Mouse (Mus musculus) kidney, embryonic 14.5 days (tissue): ENCODE measurements around the gene Cryba4. TPM values are rescaled to one million over a fixed set of nuclear protein-coding genes. Genes with fewer than 3 reads are reported as not detected.

Experiments
- ATAC-seq: fragments of 200-750 bp; cut with Nextera tagmentation; 2 replicates; pipeline ENCODE4 v1.8.0; 2017; ENCODE audit warnings: moderate number of reproducible peaks, mild to moderate bottlenecking, moderate TSS enrichment, moderate library complexity; ENCODE audit not compliant: low FRiP score, low TSS enrichment
- H3K27ac ChIP-seq: fragments of 300-500 bp; sonication (generic); 2 replicates; pipeline ENCODE4 v1.5.1; 2014; ENCODE audit warnings: low read depth, mild to moderate bottlenecking, low read length, moderate library complexity, mixed read lengths
- H3K27me3 ChIP-seq: fragments of 300-500 bp; sonication (generic); 2 replicates; pipeline ENCODE4 v1.6.1; 2014; ENCODE audit warnings: mild to moderate bottlenecking, low read length; ENCODE audit not compliant: control insufficient read depth, insufficient read depth
- H3K36me3 ChIP-seq: fragments of 300-500 bp; sonication (generic); 2 replicates; pipeline ENCODE4 v1.6.1; 2014; ENCODE audit warnings: low read length, mixed read lengths; ENCODE audit not compliant: control insufficient read depth, insufficient read depth
- H3K4me1 ChIP-seq: fragments of 300-500 bp; sonication (generic); 2 replicates; pipeline ENCODE4 v1.6.1; 2014; ENCODE audit warnings: low read length, mixed read lengths; ENCODE audit not compliant: control insufficient read depth, insufficient read depth
- H3K4me2 ChIP-seq: fragments of 300-500 bp; sonication (generic); replicated peaks from 2 replicates; pipeline ENCODE4 v1.6.1; 2014; ENCODE audit warnings: low read depth, mild to moderate bottlenecking, low read length
- H3K4me3 ChIP-seq: fragments of 300-500 bp; sonication (generic); 2 replicates; pipeline ENCODE4 v1.5.1; 2014; ENCODE audit warnings: mild to moderate bottlenecking, low read length
- H3K9ac ChIP-seq: fragments of 300-500 bp; sonication (generic); 2 replicates; pipeline ENCODE4 v1.6.1; 2014; ENCODE audit warnings: low read depth, mild to moderate bottlenecking, low read length, moderate library complexity
- H3K9me3 ChIP-seq: fragments of 300-500 bp; sonication (generic); 2 replicates; pipeline ENCODE4 v1.6.1; 2016; ENCODE audit warnings: low read length; ENCODE audit not compliant: control insufficient read depth
- WGBS: fragments of 180-500 bp; shearing (Covaris S2); extraction: QIAGEN DNeasy Blood & Tissue Kit; methylation state at CpG from one replicate; pipeline ENCODE4 v1.1.7; 2014; 5-methylcytosine and 5-hydroxymethylcytosine counted together
- polyA plus RNA-seq: library from polyadenylated mRNA; unstranded; fragments of >200 nt; fragmentation: Nextera tagmentation; extraction: Ambion mirVana; gene quantifications from 2 replicates; pipeline ENCODE4 v1.2.1, GENCODE M21; 2014

Gene Cryba4
- polyA plus RNA-seq, 1 experiment from 2014 or later, result 0.83 TPM

DNA sequence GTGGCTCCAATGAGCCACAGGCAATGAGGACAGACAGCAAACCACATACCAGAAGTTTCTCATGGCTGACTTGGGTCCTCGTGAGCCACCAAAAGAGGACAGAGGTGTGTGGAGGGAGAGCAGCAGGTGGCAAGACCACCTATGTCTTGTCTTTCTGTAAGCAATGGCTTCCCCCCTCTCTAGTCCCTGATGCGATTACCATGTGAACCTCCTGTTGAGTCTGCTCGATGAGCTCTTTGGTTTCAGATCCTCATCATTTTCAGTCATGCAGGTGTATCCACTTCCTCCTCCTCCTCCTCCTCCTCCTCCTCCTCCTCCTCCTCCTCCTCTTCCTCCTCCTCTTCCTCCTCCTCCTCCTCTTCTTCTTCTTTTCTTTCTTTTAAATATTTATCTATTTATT, 8.5 kb upstream of the Cryba4 start:
- Histone ChIP-seq H3K4me1 (peaks cover 13% of the 10 kb centered on the region), H3K27ac (no peak overlapping the region), H3K27me3 (no peaks in the 10 kb centered on the region), H3K9me3 (no peaks in the 10 kb centered on the region), H3K4me2 (no peak overlapping the region), H3K36me3 (no peaks in the 10 kb centered on the region), H3K9ac (no peak overlapping the region), H3K4me3 (no peak overlapping the region)
- ATAC-seq, result no peak
- WGBS, result 89% methylated on average over 3 of the region's 3 CpGs

DNA sequence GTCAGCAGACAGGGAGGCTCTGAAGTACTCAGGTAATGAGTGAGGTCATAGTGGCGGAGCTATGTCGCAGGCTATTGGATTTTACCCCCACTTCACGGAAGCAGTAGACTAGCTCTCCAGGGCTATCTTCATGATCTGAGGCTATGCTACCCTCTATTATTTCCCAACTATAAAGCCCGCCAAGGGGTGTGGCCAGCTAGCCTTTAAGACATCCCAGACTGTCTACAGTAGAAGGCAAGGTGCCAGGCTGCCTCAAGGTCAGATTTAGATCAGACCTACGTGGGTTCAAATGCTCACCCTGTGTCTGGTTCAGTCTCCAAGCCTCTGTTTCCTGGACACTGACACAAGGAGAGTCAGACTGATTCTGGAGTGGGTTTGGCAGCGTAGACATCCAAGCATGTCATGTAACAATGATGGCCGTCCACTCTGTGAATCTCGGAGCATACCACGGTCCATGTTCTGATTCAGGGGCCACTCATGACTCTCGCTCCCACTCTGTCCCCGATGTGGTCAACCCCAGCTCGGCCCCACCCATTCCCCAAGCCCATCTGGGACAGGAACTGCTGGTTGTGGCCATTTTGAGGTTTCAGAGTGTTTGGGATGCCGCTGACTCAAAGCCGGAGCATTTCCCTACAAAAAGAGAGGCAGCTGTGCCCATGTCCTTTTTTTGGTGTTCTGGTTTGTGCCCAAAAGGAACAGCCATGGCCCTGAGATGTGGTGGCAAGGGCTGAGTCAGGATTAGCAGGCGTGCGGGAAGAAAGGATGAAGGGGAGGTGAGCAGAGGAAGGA, 7.7 kb upstream of the Cryba4 start:
- Histone ChIP-seq H3K4me1 (peaks cover 11% of the 10 kb centered on the region; the same call in 1 of the 2 replicates), H3K4me3 (no peak overlapping the region), H3K27me3 (no peaks in the 10 kb centered on the region), H3K4me2 (no peak overlapping the region), H3K27ac (no peak overlapping the region), H3K9ac (no peak overlapping the region), H3K9me3 (no peaks in the 10 kb centered on the region), H3K36me3 (no peaks in the 10 kb centered on the region)
- ATAC-seq, result no peak
- 82% methylated on average over 16 of the region's 16 CpGs for WGBS

DNA sequence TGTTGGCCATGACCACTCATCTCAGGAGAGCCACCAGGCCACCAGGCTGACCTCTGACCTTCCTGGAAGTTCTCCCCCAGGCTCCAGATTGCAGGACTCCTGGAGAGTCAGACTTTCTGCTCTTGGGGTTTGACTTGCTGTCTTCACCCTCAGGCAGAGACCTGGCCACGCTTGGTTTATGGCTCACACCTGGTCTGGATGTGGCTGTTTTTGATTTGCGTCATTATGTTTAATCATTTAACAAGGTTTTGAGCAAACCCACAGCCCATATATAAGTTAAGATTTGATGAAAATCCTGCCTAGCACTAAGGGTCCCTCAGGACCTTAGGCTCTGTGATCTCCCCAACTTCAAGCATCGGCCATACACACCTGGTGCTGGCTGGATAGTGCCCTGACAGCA, 5.6 kb upstream of the Cryba4 start:
- no peaks in the 10 kb centered on the region for H3K36me3 ChIP-seq
- H3K4me2 ChIP-seq, result no peak overlapping the region
- no peak overlapping the region for H3K27ac ChIP-seq
- H3K4me1 ChIP-seq, result peaks cover 14% of the 10 kb centered on the region; the same call in 1 of the 2 replicates
- no peak overlapping the region for H3K9ac ChIP-seq
- H3K4me3 ChIP-seq, result no peak overlapping the region
- no peak for ATAC-seq
- WGBS, result 64% methylated on average over 3 of the region's 3 CpGs
- H3K27me3 ChIP-seq, result no peaks in the 10 kb centered on the region
- no peaks in the 10 kb centered on the region for H3K9me3 ChIP-seq

DNA sequence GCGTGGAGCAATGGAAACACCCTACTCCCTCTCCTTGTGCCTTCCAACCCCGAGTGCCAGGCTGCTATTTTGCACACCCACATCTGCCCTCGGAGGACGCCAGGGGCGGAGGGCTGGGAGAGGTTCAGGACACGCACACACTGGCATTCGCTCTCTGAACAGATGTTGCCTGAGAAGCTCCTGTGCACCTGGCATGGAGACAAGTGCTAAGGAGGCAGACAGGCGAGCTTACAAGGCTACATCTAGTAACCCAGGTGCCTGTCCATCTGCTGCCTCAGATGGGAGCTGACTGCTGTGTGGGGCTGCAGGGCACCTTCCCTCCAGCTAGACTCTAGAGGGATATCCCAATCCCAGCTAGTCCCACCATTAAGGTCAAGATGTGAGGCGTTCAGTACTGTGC, 4.1 kb upstream of the Cryba4 start:
- WGBS, result 75% methylated on average over 9 of the region's 9 CpGs
- Histone ChIP-seq H3K9me3 (no peaks in the 10 kb centered on the region), H3K4me1 (peaks cover 14% of the 10 kb centered on the region; the same call in 1 of the 2 replicates), H3K4me2 (no peak overlapping the region), H3K36me3 (no peaks in the 10 kb centered on the region), H3K27me3 (no peaks in the 10 kb centered on the region), H3K4me3 (no peak overlapping the region), H3K9ac (no peak overlapping the region), H3K27ac (no peak overlapping the region)
- ATAC-seq, result no peak

DNA sequence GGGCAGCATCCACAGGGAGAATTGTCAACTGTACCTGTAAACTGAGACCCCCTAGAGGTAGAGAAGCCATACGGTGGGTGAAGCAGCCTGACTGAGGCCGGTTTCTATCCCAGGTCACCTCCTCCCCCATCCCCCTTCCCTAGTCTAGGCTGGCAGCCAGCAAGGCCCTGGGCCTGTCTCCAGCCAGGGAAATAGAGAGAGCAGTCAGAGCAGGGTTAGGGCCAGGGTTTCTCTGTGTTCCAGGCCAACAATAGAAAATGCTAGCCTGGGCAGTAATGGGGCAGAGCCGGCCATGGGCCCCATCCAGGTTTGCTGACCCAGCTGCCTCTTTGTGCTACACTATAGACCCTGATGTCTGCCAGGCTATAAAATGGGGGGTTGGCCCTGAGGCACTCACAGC, 3.1 kb upstream of the Cryba4 start, which contains the start of gene Crybb1:
TSS of gene Crybb1 (plus strand) at position 390 of the 400 bp plus-strand sequence.
- 45% methylated on average over 3 of the region's 3 CpGs for WGBS
- Histone ChIP-seq H3K27me3 (no peaks in the 10 kb centered on the region), H3K4me3 (no peak within 1 kb of the TSS), H3K4me1 (peaks cover 14% of the 10 kb centered on the region; the same call in 1 of the 2 replicates), H3K36me3 (no peaks in the 10 kb centered on the region), H3K9me3 (no peaks in the 10 kb centered on the region), H3K27ac (no peak within 1 kb of the TSS), H3K4me2 (no peak within 1 kb of the TSS), H3K9ac (no peak within 1 kb of the TSS)
- no peak for ATAC-seq

DNA sequence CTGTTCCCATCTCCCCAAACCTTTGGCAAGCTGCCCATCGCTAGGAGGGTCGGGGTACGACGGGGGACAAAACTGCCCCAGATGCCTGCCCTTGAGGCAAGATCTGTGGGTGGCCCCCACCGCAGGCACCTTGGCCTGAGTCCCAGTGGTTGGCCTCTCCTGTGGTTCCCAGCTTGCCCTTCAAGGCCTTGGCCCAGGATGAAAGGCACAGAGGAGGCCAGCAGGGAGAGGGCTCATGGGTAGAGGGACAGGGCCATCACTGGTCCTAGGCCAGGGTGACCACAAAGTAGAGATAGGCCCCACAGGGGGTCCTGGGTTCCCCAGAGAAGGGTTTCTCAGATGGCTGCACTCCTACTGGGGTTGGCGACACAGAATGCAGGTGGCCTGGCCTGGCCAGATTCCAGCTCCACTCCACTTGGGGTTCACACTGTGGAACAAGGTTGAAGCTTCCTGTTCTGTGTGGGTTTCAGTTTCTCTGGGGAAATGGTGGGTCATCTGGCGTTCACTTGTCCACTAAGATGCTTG, 2.0 kb upstream of the Cryba4 start:
- Histone ChIP-seq H3K4me3 (no peak overlapping the region), H3K9me3 (no peaks in the 10 kb centered on the region), H3K27ac (no peak overlapping the region), H3K4me2 (no peak overlapping the region), H3K9ac (no peak overlapping the region), H3K36me3 (no peaks in the 10 kb centered on the region), H3K27me3 (no peaks in the 10 kb centered on the region), H3K4me1 (peaks cover 14% of the 10 kb centered on the region; the same call in 1 of the 2 replicates)
- ATAC-seq, result no peak
- WGBS, result 84% methylated on average over 7 of the region's 7 CpGs

DNA sequence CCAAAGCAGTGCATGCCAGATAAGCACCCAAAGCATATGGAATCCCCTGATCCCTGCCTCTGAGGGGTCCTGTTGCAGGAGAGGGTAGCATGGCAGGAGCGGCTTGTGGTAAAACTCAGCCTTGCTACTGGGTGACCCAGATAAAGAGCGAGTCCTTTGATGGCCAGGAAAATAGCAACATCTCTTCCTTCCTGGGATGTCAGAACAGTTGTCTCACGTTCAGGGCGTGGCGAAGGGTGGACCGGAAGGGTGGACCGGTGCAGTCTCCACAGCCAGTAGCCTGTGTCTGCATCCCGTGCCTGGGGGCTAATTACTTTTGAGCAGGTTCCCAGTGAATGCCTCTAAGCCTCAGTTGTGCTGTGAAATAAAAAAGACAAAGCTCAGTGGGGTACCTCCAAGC, 851 bp upstream of the Cryba4 start:
- Histone ChIP-seq H3K9me3 (no peaks in the 10 kb centered on the region), H3K27ac (no peak overlapping the region), H3K36me3 (no peaks in the 10 kb centered on the region), H3K4me2 (no peak overlapping the region), H3K27me3 (no peaks in the 10 kb centered on the region), H3K4me3 (no peak overlapping the region), H3K9ac (no peak overlapping the region), H3K4me1 (peaks cover 14% of the 10 kb centered on the region; the same call in 1 of the 2 replicates)
- 30% methylated on average over 8 of the region's 8 CpGs for WGBS
- no peak for ATAC-seq

GRCm38 (mm10) chr5:112249106-112249505, 3.2 kb downstream of the Cryba4 start:
- no peaks in the 10 kb centered on the region for H3K27me3 ChIP-seq
- no peak overlapping the region for H3K27ac ChIP-seq
- no peak overlapping the region for H3K4me2 ChIP-seq
- ATAC-seq, result no peak
- H3K4me1 ChIP-seq, result 0 out of 2 replicates have a peak, but pooled peaks cover under 1% of the 10 kb centered on the region
- WGBS, result 78% methylated on average over 11 of the region's 11 CpGs
- H3K9me3 ChIP-seq, result no peaks in the 10 kb centered on the region
- H3K9ac ChIP-seq, result no peak overlapping the region
- no peaks in the 10 kb centered on the region for H3K36me3 ChIP-seq
- H3K4me3 ChIP-seq, result no peak overlapping the region

DNA sequence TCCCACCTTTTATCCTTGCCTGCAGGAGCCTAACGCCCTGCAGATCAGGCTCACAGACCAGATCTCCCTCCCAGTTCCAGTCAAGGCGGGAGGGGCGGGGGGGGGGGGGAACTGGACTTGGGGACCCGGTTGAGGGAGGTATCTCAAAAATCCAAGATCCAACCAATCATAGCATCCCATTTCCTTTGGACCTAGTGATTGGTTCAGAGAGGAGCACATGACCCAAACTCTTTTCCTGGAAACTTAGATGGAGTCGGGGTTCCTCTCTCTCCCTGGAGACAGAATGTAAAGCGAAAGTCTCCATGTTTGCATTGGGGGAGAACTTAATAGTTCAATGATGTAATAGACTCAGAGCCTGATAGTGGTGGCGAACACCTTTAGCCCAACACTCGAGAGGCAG, 4.9 kb downstream of the Cryba4 start:
- Histone ChIP-seq H3K9ac (no peak overlapping the region), H3K9me3 (no peaks in the 10 kb centered on the region), H3K4me1 (no peaks in the 10 kb centered on the region; the same call in 1 of the 2 replicates), H3K4me2 (no peak overlapping the region), H3K27ac (no peak overlapping the region), H3K36me3 (no peaks in the 10 kb centered on the region), H3K27me3 (no peaks in the 10 kb centered on the region), H3K4me3 (no peak overlapping the region)
- 49% methylated on average over 8 of the region's 8 CpGs for WGBS
- ATAC-seq, result no peak
